ENCODE assay signal across 21 mouse cellular contexts in the genomic region with DNA sequence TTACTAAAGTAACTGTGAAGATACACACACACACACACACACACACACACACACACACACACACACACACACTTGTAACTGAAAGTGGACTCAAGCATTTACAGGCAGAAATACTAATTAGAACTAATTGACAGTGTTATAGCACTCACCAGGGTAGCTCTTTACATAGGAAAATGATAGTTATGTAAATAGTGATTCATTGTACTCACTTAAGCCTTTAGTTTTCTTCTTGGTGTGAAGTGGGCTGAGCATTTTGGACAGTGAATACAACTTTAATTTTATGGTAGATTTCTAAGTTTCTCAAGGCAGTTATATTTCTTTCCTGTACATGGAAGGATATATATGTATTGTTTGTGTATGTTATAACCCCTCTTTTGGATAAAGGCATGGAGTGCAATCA.
DNase-seq lines count a peak whose midpoint lies in the region; ATAC-seq lines count a peak whose summit lies in the region.
"Had no signal": no experiment of that assay in that cellular context is flagged by ENCODE, and none has a peak within 500 bp of the region (broad histone marks: within the 10 kb centered on the region; RNA-seq: fewer than 3 reads in every experiment).

No protein-coding gene starts in this region.

- DNase-seq in frontal cortex, postnatal 14 days (ENCODE audit: low spot score in 2 of 2): no peak
- DNase-seq in retina, embryonic 14.5 days (ENCODE audit: low spot score): peak; percentile 45
- DNase-seq in telencephalon, adult 2 months (ENCODE audit: low read depth, low spot score): peak; percentile 15
- no peak for DNase-seq in yolk sac, embryonic 10.5 days (ENCODE audit: low spot score)
- no peak for DNase-seq in cerebellum, postnatal 36 days
- DNase-seq: adrenal gland, adult 8-10 months; adrenal gland, postnatal 14 days; adrenal gland, postnatal 36 days; B cell, adult 2 months; cerebellum, adult 11-12 months; cerebellum, adult 2 months; cerebellum, adult 9-10 months; cerebellum, postnatal 10 days; cerebellum, postnatal 25 days; embryo, embryonic 11 days had no signal

- peak; percentile 92 for ATAC-seq in frontal cortex, adult (ENCODE audit: low TSS enrichment)
- ATAC-seq: activated CD4-positive, CD25-positive, alpha-beta regulatory T cell, adult 4 months; CD4-positive, CD25-positive, alpha-beta regulatory T cell, adult 4 months; forebrain, embryonic 14.5 days; forebrain, embryonic 16.5 days; Patski had no signal

Comparison
In these comparisons a context has a peak if more than half of its experiments do, and no peak if none do; other contexts are left out.
1. DNase-seq: peak in retina, embryonic 14.5 days (single experiment) and telencephalon, adult 2 months (single experiment); none in frontal cortex, postnatal 14 days (0 of 2), yolk sac, embryonic 10.5 days (single experiment) and cerebellum, postnatal 36 days (0 of 2).